Mouse (Mus musculus) left cerebral cortex, adult 9 months (tissue): ENCODE data around the gene Mast4.

Source experiments
- DNase-seq, 2 experiments: peaks; one replicate each; pipeline ENCODE4 v3.0.0; 2022; ENCODE audit warnings: low spot score in 2 of 2

Gene Mast4

DNA sequence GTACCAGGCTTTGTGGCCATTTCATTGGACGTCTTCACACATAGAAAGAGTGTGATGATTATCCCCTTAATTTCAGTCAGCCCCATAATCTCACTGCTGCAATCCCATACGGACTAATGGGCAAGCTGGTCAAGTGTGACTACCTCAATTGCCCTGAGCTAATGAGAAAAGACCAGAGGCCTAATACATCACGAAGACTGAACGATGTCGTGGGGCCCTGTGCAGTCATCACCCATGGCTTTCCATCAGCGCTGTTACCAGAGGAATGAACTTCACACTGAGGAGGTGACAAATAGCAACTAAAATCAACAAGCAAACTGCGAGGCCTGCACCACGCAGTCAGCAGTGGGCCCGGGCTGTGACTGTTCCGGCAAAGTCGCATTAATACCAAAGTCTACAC is 344.7 kb downstream of the Mast4 start:
- no peak for DNase-seq

DNA sequence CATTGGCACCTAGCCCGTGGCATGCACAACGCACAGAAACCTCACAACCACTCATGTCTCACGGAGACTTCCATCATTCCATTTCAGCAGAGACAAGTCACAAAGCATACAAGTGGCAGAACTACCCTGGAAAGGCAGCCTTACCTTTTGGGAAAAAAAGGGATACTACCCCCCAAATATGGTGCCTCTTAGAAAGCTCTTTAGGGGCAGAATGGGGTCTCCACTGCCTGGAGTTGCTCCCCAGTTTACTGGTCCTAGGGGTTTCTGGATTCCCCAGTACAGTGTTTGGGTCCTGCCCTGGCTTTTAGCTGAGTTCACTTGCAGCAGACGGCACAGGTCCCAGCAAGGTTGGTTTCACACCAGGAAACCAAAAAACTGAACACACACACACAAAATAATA is 345.3 kb downstream of the Mast4 start:
- DNase-seq = no peak

DNA sequence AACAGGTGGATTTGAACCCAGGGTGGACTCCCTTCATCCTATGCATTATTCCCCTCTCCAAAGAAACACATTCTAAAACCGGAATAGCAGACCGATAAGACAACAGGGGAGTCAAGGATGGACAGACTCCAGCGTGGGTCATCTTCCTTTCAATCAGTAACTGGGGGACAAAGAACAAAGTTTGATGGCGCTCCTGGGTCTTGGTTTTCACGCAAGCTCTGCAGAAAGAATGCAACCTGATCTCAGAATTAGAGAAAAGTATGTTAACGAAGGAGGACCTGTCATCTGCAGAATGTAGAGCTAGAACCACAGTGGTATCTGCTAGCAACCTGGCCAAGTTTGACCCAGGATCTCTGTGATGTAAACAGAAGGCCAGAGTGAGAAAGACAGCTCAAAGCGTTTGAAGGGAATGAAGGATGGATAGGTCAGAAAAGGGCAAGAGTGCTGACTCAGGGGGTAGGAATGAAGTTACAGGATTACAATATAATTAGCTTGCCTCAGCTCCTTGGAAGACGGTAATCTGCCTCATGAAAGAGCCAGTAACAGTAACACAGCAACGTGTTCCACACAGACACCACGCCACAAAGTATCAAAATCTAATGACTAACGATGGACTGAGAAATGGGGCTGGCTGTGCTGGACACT is 345.9 kb downstream of the Mast4 start:
- no peak for DNase-seq

DNA sequence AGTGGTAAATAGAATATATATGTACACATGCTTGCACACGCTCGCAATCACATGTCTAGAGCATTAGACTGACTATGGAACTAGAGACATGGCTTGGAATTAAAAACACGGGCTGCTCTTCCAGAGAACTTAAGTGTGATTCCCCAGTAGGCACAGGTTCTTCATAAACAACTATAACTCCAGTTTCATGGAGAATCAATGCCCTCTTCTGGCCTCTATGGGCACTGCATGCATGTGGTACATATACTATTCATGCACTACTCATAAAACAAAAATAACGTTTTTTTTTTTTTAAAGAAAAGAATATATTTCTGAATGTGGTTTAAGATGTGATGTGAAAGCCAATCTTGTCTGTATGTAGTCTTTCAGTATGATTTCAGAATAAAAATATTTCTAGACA is 349.7 kb downstream of the Mast4 start:
- DNase-seq = no peak

DNA sequence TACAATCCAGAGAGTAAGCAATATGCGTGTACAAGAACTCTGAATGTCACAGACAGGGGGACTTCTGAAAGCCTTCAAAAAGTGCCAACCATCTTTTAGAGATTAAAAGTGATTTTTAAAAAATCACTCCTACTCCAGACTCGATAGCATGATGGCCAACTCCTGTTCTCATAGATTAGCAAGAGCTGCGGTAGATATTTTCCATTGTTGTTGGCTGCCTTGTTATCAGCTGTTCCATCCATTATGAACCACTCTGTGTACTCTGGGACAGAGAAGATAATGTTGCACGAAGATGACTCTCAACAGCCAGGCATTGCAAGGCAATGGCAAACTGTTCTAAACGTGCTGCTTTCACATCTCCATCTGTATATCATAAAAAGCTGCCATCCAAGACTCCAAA is 360.4 kb downstream of the Mast4 start:
- DNase-seq = no peak

DNA sequence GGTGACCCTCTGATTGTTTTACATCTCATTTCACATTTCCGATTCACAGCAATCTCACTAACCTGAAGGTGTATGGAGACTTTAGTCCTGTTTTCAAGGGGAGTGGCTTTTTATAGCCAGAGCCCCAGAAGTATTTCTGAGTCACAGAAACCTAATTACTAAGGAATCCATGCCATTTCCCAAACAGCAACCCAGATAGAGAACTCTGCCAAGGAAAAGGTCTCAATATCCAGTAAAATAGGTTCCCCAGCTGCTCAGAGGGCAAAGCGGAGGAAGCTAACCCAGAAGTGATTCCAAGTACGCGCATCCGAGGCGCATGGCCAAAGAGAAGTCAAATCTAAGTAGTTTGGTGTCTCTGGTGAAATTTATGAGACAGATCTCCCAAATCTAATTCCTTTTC is 370.8 kb downstream of the Mast4 start:
- no peak for DNase-seq

DNA sequence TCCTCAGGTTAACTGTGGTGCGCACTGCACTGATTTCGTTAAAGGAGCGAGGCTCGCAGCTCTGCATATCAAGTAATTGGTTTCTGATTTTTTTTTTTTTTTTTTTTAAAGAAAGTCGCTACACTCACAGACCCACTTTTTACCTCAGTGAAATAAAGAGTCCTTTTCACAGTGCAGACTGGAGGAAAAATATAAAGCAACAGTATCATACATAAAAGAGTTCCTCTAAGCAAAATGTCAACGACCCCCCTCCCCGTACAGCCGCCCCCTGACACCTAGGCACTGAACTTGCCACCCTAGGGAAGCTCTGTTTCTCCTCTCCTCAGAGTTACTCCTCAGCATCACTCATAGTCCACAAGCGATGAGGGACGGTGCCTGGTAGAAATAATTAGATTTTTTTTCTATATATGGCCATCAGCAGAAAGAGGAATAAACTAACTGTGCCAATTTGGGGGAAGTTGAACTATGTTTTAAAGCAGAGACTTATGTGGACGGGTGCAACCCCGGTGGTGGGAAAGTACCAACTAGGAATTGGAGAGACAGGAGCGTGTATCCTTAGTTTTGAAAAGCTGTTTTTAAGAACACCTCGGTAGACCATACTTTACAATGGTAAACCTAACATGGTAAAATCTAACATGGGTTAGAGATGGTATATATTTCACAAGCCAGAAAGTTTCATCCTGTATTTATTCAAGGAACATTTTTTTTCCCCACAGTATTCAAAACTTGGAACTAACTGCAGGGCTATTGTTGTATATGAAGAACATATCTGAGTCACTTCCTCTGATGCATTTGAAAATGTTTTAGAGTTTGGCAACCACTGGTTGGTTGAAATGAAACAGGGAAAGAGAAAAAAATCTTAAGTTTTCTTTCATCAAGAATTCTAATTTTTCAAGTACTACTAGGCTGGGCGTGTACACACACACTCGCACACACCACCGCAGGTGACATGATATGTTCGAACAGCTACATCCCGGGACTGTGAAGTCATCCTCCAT is 375.7 kb downstream of the Mast4 start:
- no peak for DNase-seq

DNA sequence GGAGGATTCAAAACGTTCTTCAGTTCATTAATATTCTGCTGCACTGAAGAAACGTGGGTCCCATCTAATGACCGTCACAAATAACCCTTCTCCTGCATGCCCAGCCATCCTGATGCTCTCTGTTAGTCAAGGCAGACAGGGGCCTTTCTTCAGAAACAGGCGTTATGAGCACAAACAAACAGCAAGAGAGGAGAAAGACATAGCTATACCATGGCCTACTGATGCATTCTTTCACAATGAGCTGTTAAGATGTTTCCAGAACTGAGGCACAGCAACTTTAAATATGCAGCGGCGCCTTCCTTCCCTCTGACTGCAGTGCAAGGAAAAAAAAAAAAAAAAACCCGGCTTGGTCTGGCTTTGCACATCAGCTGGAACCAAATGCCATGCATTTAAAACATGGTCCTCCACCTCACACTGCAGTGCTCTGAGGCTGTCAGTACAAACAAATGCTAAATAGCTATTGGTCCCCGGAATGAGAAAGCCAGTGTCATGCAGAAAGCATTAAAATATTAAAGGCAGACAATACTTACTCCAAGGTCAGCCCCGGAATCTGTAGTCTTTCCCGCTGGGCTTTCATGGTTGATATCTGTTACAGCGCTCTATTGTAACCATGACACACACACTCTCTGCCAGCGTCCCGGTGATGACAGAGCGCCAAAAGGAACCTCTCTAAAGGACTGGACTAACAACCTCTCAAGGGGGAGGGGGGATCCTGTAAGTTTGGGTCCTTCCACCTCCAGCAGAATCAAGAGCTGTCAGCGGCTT is 376.6 kb downstream of the Mast4 start:
- peak in 1 of 2 experiments; percentile 31 for DNase-seq

DNA sequence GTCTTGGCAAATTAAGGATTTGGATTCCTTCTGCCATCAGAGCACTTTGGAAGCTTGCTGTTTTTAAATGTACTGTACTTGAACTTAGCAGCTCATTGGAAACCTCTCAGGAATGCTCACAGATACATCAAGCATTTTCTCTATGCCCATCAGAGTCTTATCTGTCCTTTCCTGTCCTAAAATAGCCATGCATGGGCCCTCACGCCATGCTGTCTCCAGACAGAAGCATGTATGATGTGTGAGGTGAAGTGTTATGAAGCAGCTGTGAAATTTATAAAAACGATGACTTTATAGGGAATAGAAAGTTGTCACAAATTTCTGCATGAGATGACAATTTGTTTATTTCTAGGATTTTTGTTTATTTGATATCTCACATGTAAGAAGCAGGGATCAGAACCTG is 378.8 kb downstream of the Mast4 start:
- DNase-seq = no peak

DNA sequence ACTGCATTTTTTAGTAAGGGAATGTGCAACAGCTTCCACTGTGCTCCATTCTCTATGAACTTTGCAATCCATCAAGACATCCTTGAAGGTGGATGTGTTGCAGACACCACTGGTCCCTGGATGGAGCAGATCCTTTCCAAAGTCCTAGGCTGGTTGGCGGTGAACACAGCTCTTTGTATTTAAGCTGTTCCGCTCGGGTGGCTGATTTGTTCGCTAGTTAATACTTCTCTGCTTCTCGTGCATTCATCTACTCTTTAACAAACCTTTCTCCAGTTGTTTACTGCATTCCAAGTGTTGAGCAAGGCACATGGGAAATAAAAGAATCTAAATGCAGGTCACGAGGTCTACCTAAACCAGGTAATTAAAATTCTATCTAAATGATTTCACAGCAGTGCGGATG is 384.5 kb downstream of the Mast4 start:
- no peak for DNase-seq

DNA sequence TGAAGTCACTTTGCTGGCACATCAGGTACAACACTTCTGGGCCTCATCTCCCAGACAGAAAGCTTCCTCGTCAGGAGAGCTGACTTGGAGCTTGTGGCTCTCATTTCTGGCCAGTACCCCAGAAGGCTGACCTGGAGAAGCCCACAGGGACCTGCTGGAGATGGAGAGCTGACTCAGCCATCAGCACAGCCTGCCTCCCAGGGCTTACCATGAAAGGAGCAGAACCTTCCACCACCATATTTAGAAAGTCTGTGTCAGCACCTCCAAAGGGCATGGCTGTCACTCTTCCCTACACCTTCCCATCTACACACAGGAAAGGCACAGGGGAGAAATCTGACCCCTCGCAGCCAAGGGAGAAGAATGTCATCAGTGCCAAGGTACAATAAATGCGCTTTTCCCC is 385.3 kb downstream of the Mast4 start:
- no peak for DNase-seq

DNA sequence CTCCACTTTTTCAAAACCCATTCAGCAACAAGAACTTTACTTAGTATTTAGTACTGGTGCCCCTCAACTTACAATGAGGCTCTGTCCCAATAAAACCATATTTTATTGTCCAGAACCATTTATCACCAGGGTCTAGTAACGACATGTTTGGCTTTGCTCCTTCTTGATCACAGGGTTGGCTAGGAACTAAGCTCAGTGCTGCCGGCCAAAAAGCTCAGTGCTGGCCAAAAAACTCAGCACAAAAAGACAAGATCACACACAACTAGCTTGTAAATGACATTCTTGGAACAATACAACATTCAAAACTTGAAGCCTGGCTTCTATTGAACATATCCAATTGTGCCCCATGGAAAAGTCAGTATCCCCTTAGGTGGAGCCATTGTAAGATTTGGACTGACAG is 386.8 kb downstream of the Mast4 start:
- DNase-seq = no peak

DNA sequence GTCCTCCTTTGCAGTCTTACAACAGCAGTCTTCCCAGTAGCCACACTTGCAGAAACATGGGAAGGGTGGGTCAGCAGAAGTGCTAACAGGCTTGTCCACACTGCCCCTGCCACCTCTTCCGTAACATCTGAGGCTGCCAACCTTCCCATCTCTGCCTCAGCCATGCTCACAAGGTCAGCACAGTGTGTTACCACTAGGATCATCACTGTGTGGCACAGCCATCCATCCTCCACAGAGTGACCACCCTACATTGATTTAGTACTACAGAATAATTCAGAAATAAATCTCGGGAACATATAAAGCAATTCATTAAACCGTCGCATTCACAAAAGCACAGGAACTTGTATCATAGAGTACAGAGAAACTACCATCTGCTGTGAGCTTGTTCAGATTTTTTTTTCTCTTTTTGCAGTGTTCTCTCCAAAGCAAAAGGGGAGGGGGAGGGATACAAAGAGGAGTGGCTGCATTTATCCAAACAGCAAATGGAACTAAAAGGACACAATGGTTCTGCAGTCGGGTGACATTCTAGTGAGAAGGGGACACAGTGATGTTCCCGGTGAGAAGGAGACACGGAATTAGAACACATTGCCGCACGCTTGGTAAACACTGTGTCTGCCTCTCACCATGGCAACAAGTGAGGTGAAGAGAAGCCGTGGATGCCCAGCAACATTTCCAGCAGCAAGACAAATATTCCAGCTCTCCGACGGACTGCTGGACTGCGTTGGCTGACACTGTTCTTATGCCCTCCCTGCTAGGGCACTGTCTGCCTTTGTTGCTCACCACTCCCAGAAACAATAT is 388.1 kb downstream of the Mast4 start:
- DNase-seq = peak in 1 of 2 experiments; percentile 28

DNA sequence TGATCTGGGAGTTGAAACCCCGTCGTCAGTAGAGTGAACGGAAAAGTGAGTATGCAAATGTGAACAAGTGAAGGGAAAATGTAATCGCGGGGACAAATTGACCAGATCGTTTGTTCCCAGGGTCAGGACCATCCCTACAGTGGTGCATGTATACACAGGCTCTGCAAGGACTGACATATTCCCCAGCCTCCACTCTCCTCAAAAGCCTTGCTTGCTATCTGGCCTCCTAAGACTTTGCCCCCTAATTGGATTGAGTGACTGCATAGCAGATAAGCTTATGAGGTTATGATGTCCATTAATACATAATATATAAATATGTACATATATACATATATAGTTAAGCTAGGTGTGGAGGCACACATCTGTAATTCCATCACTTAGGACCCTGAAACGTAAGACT is 388.8 kb downstream of the Mast4 start:
- no peak for DNase-seq

DNA sequence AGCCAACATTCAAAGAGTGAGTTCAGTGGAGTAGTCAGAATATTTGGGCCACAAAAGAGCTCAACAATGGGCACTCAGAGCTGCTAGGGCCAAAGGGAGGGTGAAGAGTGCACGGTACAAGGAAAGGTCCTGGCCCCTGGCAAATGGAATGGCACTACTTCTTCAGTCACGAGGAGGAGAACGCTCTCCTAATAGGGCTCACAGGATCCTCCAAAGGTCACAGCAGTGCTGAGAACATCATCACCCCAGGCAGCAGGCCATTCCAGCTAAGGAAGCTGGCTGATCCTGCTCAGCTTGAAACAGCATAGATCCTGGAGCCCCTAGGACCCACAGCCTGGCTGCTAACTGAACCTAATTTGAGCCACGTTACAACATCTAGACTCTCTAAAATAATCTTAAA is 389.8 kb downstream of the Mast4 start:
- no peak for DNase-seq

DNA sequence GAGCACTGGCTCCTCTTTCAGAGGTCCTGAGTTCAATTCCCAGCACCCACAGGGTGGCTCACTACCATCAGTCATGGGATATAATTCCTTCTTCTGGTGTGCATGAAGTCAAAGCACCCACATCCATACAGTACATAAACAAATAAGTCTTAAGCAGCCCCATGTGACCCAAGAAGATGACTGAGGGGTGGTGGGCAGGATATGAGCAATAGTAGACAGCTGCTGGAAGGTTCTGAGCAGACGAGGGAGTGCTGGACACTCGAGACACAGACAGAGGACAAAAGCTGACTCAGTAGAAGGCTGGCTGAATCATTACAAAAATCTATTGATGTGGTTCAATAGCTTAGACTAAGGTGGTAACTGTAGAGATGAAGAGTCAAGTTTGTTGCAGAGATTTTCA is 391.7 kb downstream of the Mast4 start:
- no peak for DNase-seq

DNA sequence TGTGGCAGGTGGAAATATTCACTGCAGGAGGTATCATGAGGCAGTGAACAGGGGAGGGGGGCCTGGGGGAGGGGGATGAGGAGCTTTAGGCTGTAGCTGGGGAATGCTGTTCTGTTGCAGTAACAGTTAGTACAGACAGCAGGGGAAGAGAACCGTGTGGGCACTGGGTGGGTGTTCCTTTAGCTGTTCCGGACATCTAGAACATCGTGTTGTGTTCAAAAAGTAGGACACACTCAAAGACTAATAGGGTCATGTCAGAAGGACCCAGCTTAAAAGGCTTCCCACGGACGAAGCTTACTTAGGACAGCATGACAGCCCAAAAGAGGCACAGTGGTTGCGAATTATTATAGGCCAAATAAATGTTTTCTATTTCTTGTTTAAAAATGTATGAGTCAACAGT is 393.8 kb downstream of the Mast4 start:
- DNase-seq = no peak

DNA sequence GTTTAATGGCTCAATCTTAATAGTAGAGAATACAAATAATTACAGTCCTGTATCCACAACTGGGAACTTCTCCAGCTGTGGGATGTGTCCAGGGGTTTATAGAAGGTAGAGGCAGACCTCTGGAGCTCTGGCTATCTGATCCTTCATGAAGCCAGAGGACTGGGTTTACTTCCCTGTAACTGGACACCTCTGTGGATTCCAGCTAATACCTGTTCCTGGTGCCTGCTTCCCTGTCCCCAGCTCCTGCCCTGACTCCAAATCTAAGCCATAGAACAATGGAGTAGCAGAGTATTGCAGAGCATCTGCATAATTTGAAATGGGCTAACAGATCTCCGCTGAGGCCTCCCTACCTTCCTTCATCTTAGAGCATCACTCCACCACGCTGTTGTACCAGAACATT is 398.1 kb downstream of the Mast4 start:
- DNase-seq = no peak

DNA sequence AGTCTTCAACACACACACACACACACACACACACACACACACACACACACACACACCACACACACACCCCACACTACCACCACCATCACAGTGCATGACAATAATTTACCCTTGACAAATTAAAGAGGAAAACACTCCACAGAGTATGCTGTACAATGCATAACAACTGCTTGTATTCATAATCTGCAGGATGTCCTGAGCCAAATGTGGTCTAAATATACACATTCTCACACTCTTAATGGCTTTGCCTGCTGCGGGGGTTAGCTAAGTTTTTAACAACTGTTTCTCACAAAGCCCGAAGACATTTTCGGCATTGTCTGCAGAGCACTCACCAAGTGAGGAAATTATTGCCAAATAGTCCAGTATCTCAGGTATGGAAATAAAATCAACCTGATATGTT is 398.5 kb downstream of the Mast4 start:
- no peak for DNase-seq

DNA sequence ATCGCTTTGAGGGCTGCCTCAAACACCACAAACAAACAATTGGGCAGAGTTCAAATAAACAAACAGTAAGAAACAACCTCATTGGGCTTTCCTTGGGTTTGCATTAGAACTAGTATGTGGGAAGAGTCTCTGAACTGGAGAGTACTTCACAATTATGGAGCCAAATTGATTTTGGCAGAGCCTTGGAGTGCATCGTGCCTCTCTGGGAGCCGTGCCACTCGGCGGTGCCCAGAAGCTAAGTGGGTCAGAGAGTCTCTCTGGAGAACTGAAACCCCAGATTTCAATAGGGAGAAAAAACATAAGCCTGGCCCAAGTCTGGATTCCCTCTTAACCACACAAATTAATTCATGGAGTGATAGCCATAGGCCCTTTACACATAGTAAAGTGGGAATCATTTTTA is 400.6 kb downstream of the Mast4 start:
- DNase-seq = peak in 1 of 2 experiments; percentile 46

DNA sequence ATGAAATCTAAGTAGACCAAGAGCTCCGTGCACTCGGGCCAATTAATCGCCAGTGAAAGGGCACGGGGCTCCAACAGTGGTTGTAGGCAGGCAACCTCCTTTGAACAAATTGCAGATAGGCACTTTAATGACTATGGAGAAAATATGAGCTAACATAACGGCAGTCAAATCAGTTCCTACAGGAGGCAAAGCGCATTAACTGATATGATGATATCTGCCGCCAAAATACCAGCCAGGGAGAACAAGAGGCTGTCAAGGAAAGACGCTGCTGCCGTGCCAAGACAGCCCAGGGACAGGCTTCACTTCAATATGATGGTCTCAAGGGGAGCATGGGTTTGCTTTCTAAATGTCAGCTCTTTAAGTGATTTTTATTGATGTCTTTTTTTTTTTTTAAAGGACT is 401.9 kb downstream of the Mast4 start:
- DNase-seq = no peak

DNA sequence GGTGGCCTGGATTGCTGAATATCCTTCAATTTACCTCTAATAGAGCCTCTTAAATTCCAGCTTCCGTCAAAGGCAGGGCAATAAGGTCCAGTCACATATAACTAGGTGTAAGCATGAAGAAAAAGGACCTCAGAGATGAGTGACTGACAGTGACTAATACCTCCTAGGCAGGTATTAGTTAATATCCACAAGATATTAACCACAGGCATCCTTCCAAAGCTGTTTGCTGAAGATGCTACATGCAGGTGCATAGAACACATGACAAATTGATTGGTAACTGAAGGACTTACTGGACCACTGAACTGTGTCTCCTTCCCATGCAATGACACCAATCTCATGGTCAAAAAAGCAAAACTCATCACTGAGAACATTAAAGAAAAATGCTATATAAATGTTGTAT is 402.3 kb downstream of the Mast4 start:
- no peak for DNase-seq
